8 mouse cellular contexts compared by ENCODE assay signal in the genomic region with DNA sequence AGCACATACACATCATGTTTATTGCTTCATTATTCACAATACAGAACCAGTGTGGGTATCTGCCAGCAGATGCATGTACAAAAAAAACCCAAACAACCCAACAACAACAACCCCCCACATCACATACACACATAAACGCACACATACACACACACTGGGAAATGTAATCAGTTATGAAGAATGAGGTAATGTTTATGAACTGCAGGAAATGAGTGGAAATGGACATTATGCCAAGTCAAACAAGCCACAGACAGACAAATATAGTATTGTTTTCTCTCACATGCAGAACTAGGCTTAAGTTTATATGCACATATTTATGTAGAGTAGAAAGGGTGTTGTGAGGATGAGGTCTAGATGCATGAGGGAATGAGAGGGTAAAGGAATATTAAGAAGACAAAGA. TPM values are rescaled to one million over a fixed set of nuclear protein-coding genes. Genes with fewer than 3 reads are reported as not detected.
A peak's percentile ranks its signal among the peaks of the same experiment; 100 is the strongest.
DNase-seq lines count a peak whose midpoint lies in the region; ATAC-seq and TF ChIP-seq lines count a peak whose summit lies in the region.

No protein-coding gene starts in this region.

- no peak for ATAC-seq in forebrain, postnatal 0 days
- no peak for ATAC-seq in liver, embryonic 13.5 days (ENCODE audit: low read depth)
- no peak for ATAC-seq in neural tube, embryonic 15.5 days (ENCODE audit: low FRiP score)

- DNase-seq in left cerebral cortex, adult 2 months (ENCODE audit: extremely low spot score in 1 of 2, low spot score in 2 of 2), result no peak
- DNase-seq in left cerebral cortex, adult 9 months (ENCODE audit: low spot score in 2 of 2), result no peak
- DNase-seq in forebrain, postnatal 0 days, result no peak
- no peak for DNase-seq in liver, embryonic 13.5 days
- no peak for DNase-seq in adrenal gland, postnatal 10 days
- no peak for DNase-seq in urinary bladder, postnatal 10 days (ENCODE audit: low spot score)
- DNase-seq in retina, postnatal 1 day, result no peak

- H3K4me2 ChIP-seq in forebrain, postnatal 0 days (ENCODE audit: low read depth), result peak overlapping the region; percentile 63; the same call in 1 of the 2 replicates
- peak overlapping the region; percentile 89 for H3K4me2 ChIP-seq in liver, embryonic 13.5 days
- H3K4me2 ChIP-seq in neural tube, embryonic 15.5 days, result peak overlapping the region; percentile 65

- H3K36me3 ChIP-seq in forebrain, postnatal 0 days (ENCODE audit: insufficient read depth), result no peaks in the 10 kb centered on the region
- H3K36me3 ChIP-seq in liver, embryonic 13.5 days, result peaks cover 17% of the 10 kb centered on the region
- no peaks in the 10 kb centered on the region for H3K36me3 ChIP-seq in neural tube, embryonic 15.5 days

- no peak for TF ChIP-seq CTCF in left cerebral cortex, adult 2 months (IDR thresholded peaks at IDR 0.05)
- no peak for TF ChIP-seq CTCF in forebrain, postnatal 0 days (IDR thresholded peaks at IDR 0.05; ENCODE audit: low read depth)

- no peak overlapping the region for H3K9ac ChIP-seq in forebrain, postnatal 0 days
- peak overlapping the region; percentile 84; the same call in 1 of the 2 replicates for H3K9ac ChIP-seq in liver, embryonic 13.5 days
- no peak overlapping the region for H3K9ac ChIP-seq in neural tube, embryonic 15.5 days (replicated peaks)

- no peaks in the 10 kb centered on the region for H3K27me3 ChIP-seq in forebrain, postnatal 0 days (ENCODE audit: insufficient read depth, low read length)
- H3K27me3 ChIP-seq in liver, embryonic 13.5 days, result no peaks in the 10 kb centered on the region
- no peaks in the 10 kb centered on the region for H3K27me3 ChIP-seq in neural tube, embryonic 15.5 days (replicated peaks)

- WGBS in forebrain, postnatal 0 days, result 78% methylated on average over 1 of the region's 1 CpGs
- WGBS in liver, embryonic 13.5 days (ENCODE audit: insufficient replicate concordance), result 66% methylated on average over 1 of the region's 1 CpGs
- 85% methylated on average over 1 of the region's 1 CpGs for WGBS in neural tube, embryonic 15.5 days

- H3K4me3 ChIP-seq in left cerebral cortex, adult 2 months, result peak overlapping the region; percentile 60
- H3K4me3 ChIP-seq in forebrain, postnatal 0 days (ENCODE audit: low read depth, low read length), result peak overlapping the region; percentile 68; the same call in 1 of the 2 replicates
- H3K4me3 ChIP-seq in liver, embryonic 13.5 days (replicated peaks), result peak overlapping the region; percentile 70
- peak overlapping the region; percentile 56 for H3K4me3 ChIP-seq in neural tube, embryonic 15.5 days (replicated peaks)

- intact Hi-C loops in left cerebral cortex, adult 2 months (cut with DNase I), result loop anchor here (5.0 to 10.0 kb wide), 3 partner anchors 594 to 964 kb away; partner anchors contain the start of genes Cntnap3, Mfsd14b and Zfp369

- no peak overlapping the region for H3K27ac ChIP-seq in left cerebral cortex, adult 2 months
- H3K27ac ChIP-seq in forebrain, postnatal 0 days (ENCODE audit: low read depth, low read length), result no peak overlapping the region
- peak overlapping the region; percentile 92; the same call in 1 of the 2 replicates for H3K27ac ChIP-seq in liver, embryonic 13.5 days
- no peak overlapping the region for H3K27ac ChIP-seq in neural tube, embryonic 15.5 days (replicated peaks)

- H3K9me3 ChIP-seq in forebrain, postnatal 0 days (ENCODE audit: low read length), result no peaks in the 10 kb centered on the region
- no peaks in the 10 kb centered on the region for H3K9me3 ChIP-seq in liver, embryonic 13.5 days (replicated peaks)
- H3K9me3 ChIP-seq in neural tube, embryonic 15.5 days (replicated peaks), result no peaks in the 10 kb centered on the region

- peaks cover 9% of the 10 kb centered on the region for H3K4me1 ChIP-seq in forebrain, postnatal 0 days (ENCODE audit: insufficient read depth)
- H3K4me1 ChIP-seq in liver, embryonic 13.5 days (replicated peaks), result peaks cover 48% of the 10 kb centered on the region
- peaks cover 13% of the 10 kb centered on the region for H3K4me1 ChIP-seq in neural tube, embryonic 15.5 days

RNA-seq across cellular contexts. Expression of gene Aaed1, which starts 1.2 kb away (rescaled TPM):
- 10 to 100 TPM; 19.0 to 20.8 TPM for total RNA-seq in left cerebral cortex, adult 2 months (2021)
- 9.8 and 13.5 TPM in 2 replicates for total RNA-seq in forebrain, postnatal 0 days (2014; rRNA removed)
- polyA plus RNA-seq in forebrain, postnatal 0 days (2015; fragmentation: Nextera tagmentation; extraction: Ambion mirVana), result 7.2 and 9.1 TPM in 2 replicates
- polyA plus RNA-seq in liver, embryonic 13.5 days (2015; fragmentation: Nextera tagmentation; extraction: Ambion mirVana), result 21.6 and 25.1 TPM in 2 replicates
- polyA plus RNA-seq in neural tube, embryonic 15.5 days (2015; fragmentation: Nextera tagmentation; extraction: Ambion mirVana), result 17.4 and 24.5 TPM in 2 replicates
- total RNA-seq in adrenal gland, postnatal 10 days (2021), result 10 to 100 TPM; 52.7 to 57.2 TPM

RNA-seq across cellular contexts. Expression of gene Cdc14b, which starts 36.2 kb away (rescaled TPM):
- total RNA-seq in left cerebral cortex, adult 2 months (2021), result 10 to 100 TPM; 15.3 to 19.0 TPM
- 1.7 and 3.0 TPM in 2 replicates for total RNA-seq in forebrain, postnatal 0 days (2014; rRNA removed)
- 0.42 and 0.75 TPM in 2 replicates for polyA plus RNA-seq in forebrain, postnatal 0 days (2015; fragmentation: Nextera tagmentation; extraction: Ambion mirVana)
- 6.9 and 8.9 TPM in 2 replicates for polyA plus RNA-seq in liver, embryonic 13.5 days (2015; fragmentation: Nextera tagmentation; extraction: Ambion mirVana)
- 2.8 and 6.1 TPM in 2 replicates for polyA plus RNA-seq in neural tube, embryonic 15.5 days (2015; fragmentation: Nextera tagmentation; extraction: Ambion mirVana)
- total RNA-seq in adrenal gland, postnatal 10 days (2021), result 10 to 100 TPM; 10.1 TPM

RNA-seq across cellular contexts. Expression of gene Ctsl, which starts 59.4 kb away (rescaled TPM):
- 100 to 1,000 TPM; 120 to 129 TPM for total RNA-seq in left cerebral cortex, adult 2 months (2021)
- 138 and 149 TPM in 2 replicates for total RNA-seq in forebrain, postnatal 0 days (2014; rRNA removed)
- 161 and 182 TPM in 2 replicates for polyA plus RNA-seq in forebrain, postnatal 0 days (2015; fragmentation: Nextera tagmentation; extraction: Ambion mirVana)
- 125 and 152 TPM in 2 replicates for polyA plus RNA-seq in liver, embryonic 13.5 days (2015; fragmentation: Nextera tagmentation; extraction: Ambion mirVana)
- 168 and 392 TPM in 2 replicates for polyA plus RNA-seq in neural tube, embryonic 15.5 days (2015; fragmentation: Nextera tagmentation; extraction: Ambion mirVana)
- total RNA-seq in adrenal gland, postnatal 10 days (2021), result 100 to 1,000 TPM; 254 to 384 TPM
